Mouse (Mus musculus): ENCODE data around the gene Nisch. TPM values are rescaled to one million over a fixed set of nuclear protein-coding genes. Genes with fewer than 3 reads are reported as not detected.

Nisch gene
- polyA plus RNA-seq, 1 experiment from 2014 or later: 354 TPM

DNA sequence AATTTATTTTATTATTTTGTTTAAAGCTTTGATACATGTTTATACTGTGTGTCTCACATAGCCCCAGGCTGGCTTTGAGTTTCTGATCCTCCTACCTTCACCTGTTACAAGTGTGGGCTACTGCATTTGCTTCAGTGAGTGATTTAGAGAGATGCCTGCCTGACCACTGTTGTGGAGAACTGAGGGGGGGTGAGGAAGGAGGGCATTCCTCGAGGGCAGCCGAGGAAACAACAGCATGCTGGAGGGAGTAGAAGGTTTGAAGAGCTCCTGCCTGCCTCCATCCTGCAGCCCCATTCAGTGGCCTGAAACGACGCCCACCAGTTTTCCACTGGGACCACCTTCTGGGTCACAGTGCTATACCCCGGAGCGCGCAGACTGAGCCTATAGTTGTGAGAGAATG lies 51.3 kb downstream of the Nisch start:
- WGBS: 58% methylated on average over 7 of the region's 7 CpGs
- Histone ChIP-seq H3K9me3 (replicated peaks; ENCODE audit: control insufficient read depth, low read length, poor library complexity, severe bottlenecking) (no peaks in the 10 kb centered on the region), H3K27me3 (ENCODE audit: control insufficient read depth, insufficient read depth, low read depth, low read length) (no peaks in the 10 kb centered on the region), H3K36me3 (ENCODE audit: control insufficient read depth, insufficient read depth, low read length) (no peaks in the 10 kb centered on the region), H3K9ac (ENCODE audit: low read depth, low read length) (no peak overlapping the region), H3K4me3 (ENCODE audit: low read depth, low read length) (no peak overlapping the region), H3K27ac (ENCODE audit: low read length) (no peak overlapping the region), H3K4me2 (ENCODE audit: low read length) (no peak overlapping the region), H3K4me1 (ENCODE audit: control insufficient read depth, insufficient read depth, low read length) (no peaks in the 10 kb centered on the region)
- ATAC-seq: no peak

DNA sequence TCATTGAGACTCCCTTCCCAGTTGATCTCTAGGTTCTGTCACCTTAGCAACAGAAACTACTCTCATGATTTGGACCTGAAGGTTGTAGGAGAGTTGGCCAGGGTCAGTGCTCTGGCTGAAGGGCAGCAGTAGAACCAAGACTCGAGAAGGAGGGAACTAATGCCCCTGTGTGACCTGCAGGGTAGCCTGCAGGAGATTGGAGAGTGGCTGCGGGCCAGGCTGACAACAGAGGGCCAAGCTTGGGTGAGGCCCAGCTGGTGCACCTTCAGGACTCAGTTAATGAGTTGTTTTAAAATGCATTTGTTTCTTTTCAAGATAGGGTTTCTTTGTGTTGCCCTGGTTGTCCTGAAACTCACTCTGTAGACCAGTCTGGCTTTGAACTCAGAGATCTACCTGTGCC lies 51.7 kb downstream of the Nisch start:
- Histone ChIP-seq H3K27ac (ENCODE audit: low read length) (no peak overlapping the region), H3K9me3 (replicated peaks; ENCODE audit: control insufficient read depth, low read length, poor library complexity, severe bottlenecking) (no peaks in the 10 kb centered on the region), H3K9ac (ENCODE audit: low read depth, low read length) (no peak overlapping the region), H3K4me1 (ENCODE audit: control insufficient read depth, insufficient read depth, low read length) (no peaks in the 10 kb centered on the region), H3K4me2 (ENCODE audit: low read length) (no peak overlapping the region), H3K4me3 (ENCODE audit: low read depth, low read length) (no peak overlapping the region), H3K36me3 (ENCODE audit: control insufficient read depth, insufficient read depth, low read length) (no peaks in the 10 kb centered on the region), H3K27me3 (ENCODE audit: control insufficient read depth, insufficient read depth, low read depth, low read length) (no peaks in the 10 kb centered on the region)
- WGBS: 54% methylated on average over 2 of the region's 2 CpGs
- no peak for ATAC-seq

DNA sequence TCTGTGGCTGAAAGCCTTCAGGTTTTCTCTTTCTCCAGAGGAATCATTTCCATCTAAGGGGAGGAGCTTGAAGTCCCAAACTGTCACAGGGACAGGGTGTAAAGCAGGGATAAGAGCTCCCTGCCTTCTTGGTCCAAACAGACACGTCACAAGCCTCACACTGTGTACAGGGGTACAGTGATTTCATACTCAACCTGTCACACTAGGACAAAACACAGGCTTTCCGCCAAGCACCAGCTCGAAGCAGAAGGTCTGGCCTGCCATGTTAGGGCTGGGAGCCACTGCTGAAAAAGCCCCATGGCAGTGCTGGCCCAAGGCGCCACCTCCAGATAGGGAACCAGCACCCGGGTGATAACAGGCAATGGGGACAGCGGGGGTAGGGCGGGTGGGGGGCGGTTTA lies 52.7 kb downstream of the Nisch start:
- no peak overlapping the region for H3K4me3 ChIP-seq (ENCODE audit: low read depth, low read length)
- H3K27me3 ChIP-seq (ENCODE audit: control insufficient read depth, insufficient read depth, low read depth, low read length): no peaks in the 10 kb centered on the region
- no peaks in the 10 kb centered on the region for H3K9me3 ChIP-seq (replicated peaks; ENCODE audit: control insufficient read depth, low read length, poor library complexity, severe bottlenecking)
- H3K4me1 ChIP-seq (ENCODE audit: control insufficient read depth, insufficient read depth, low read length): no peaks in the 10 kb centered on the region
- H3K4me2 ChIP-seq (ENCODE audit: low read length): no peak overlapping the region
- no peak overlapping the region for H3K9ac ChIP-seq (ENCODE audit: low read depth, low read length)
- H3K36me3 ChIP-seq (ENCODE audit: control insufficient read depth, insufficient read depth, low read length): no peaks in the 10 kb centered on the region
- H3K27ac ChIP-seq (ENCODE audit: low read length): no peak overlapping the region
- 77% methylated on average over 8 of the region's 8 CpGs for WGBS
- no peak for ATAC-seq

DNA sequence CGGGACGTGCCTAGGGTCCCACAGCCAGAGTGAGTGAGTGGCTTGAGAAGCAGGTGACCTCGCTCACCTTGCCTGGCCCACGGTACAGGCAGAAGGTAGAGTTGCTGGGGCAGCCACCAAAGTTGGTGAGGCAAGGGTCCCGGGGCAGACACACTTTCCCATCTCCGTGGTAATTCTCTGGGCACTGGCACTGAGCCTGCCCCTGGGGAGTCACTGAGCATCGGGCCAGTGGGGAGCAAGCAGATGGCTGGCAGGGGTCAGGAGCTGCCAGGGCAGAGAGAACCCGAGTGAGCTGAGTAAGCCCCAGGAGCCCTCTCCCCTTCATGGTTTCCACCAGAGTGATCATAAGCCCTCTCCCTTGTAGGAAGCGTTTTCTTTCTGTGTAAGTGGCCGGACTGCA lies 55.1 kb downstream of the Nisch start:
- Histone ChIP-seq H3K36me3 (ENCODE audit: control insufficient read depth, insufficient read depth, low read length) (no peaks in the 10 kb centered on the region), H3K27me3 (ENCODE audit: control insufficient read depth, insufficient read depth, low read depth, low read length) (no peaks in the 10 kb centered on the region), H3K4me3 (ENCODE audit: low read depth, low read length) (no peak overlapping the region), H3K9me3 (replicated peaks; ENCODE audit: control insufficient read depth, low read length, poor library complexity, severe bottlenecking) (no peaks in the 10 kb centered on the region), H3K4me1 (ENCODE audit: control insufficient read depth, insufficient read depth, low read length) (no peaks in the 10 kb centered on the region), H3K4me2 (ENCODE audit: low read length) (no peak overlapping the region), H3K9ac (ENCODE audit: low read depth, low read length) (no peak overlapping the region), H3K27ac (ENCODE audit: low read length) (no peak overlapping the region)
- 64% methylated on average over 10 of the region's 10 CpGs for WGBS
- ATAC-seq: no peak

DNA sequence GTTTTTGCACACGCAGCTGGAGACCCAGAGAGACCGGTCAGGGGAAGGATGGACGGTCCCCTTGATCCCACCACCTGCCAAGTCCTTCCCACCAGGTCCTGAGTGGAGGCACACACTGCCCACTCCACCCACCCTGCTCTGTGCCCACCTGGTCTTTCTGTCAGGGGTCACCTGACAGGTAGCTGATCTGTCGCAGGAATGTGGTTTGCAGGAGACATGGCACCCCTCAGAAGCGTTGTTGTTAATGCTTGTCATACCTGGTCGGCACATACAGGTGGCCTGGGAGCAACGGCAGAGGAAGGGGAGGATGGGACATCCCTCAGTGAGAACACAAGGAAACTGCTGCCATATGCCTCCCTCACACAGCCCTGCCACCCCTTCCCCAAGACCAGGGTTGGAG lies 55.6 kb downstream of the Nisch start:
- 94% methylated on average over 7 of the region's 7 CpGs for WGBS
- H3K9ac ChIP-seq (ENCODE audit: low read depth, low read length): no peak overlapping the region

GRCm38 (mm10) chr14:31160196-31161150 lies 56.3 kb downstream of the Nisch start:
- no peak overlapping the region for H3K4me2 ChIP-seq (ENCODE audit: low read length)
- WGBS: 84% methylated on average over 27 of the region's 27 CpGs
- H3K27me3 ChIP-seq (ENCODE audit: control insufficient read depth, insufficient read depth, low read depth, low read length): no peaks in the 10 kb centered on the region
- no peak overlapping the region for H3K4me3 ChIP-seq (ENCODE audit: low read depth, low read length)
- no peaks in the 10 kb centered on the region for H3K36me3 ChIP-seq (ENCODE audit: control insufficient read depth, insufficient read depth, low read length)
- ATAC-seq: no peak
- H3K4me1 ChIP-seq (ENCODE audit: control insufficient read depth, insufficient read depth, low read length): no peaks in the 10 kb centered on the region
- no peak overlapping the region for H3K9ac ChIP-seq (ENCODE audit: low read depth, low read length)
- no peak overlapping the region for H3K27ac ChIP-seq (ENCODE audit: low read length)
- H3K9me3 ChIP-seq (replicated peaks; ENCODE audit: control insufficient read depth, low read length, poor library complexity, severe bottlenecking): no peaks in the 10 kb centered on the region

More for the DNA sequence above, 55.6 kb downstream of the Nisch start:
- Histone ChIP-seq H3K4me1 (ENCODE audit: control insufficient read depth, insufficient read depth, low read length) (no peaks in the 10 kb centered on the region), H3K27ac (ENCODE audit: low read length) (no peak overlapping the region), H3K4me3 (ENCODE audit: low read depth, low read length) (no peak overlapping the region), H3K36me3 (ENCODE audit: control insufficient read depth, insufficient read depth, low read length) (no peaks in the 10 kb centered on the region), H3K9me3 (replicated peaks; ENCODE audit: control insufficient read depth, low read length, poor library complexity, severe bottlenecking) (no peaks in the 10 kb centered on the region), H3K27me3 (ENCODE audit: control insufficient read depth, insufficient read depth, low read depth, low read length) (no peaks in the 10 kb centered on the region), H3K4me2 (ENCODE audit: low read length) (no peak overlapping the region)
- ATAC-seq: no peak

DNA sequence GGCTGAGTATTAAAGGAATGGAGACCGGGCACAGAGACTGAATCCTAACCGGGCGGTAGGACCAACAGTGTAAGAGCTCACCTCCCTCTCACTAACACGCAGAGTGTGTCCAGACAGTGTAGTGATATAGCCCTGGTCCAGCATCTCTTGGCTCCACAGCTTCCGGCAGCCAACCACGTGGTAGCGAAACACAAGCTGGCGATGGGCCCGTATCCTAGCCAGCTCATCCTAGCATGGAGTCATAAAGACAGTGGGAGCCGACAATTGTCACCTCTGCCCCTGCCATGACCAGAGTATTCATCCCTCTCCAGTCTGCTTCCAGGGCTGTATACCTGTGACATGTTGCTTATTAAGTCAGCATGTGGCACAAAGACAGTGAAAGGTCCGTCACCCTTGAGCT lies 71.1 kb downstream of the Nisch start:
- Histone ChIP-seq H3K27ac (ENCODE audit: low read length) (no peak overlapping the region), H3K9ac (ENCODE audit: low read depth, low read length) (no peak overlapping the region), H3K27me3 (ENCODE audit: control insufficient read depth, insufficient read depth, low read depth, low read length) (no peaks in the 10 kb centered on the region), H3K36me3 (ENCODE audit: control insufficient read depth, insufficient read depth, low read length) (no peaks in the 10 kb centered on the region), H3K4me3 (ENCODE audit: low read depth, low read length) (no peak overlapping the region), H3K4me1 (ENCODE audit: control insufficient read depth, insufficient read depth, low read length) (no peaks in the 10 kb centered on the region), H3K4me2 (ENCODE audit: low read length) (no peak overlapping the region), H3K9me3 (replicated peaks; ENCODE audit: control insufficient read depth, low read length, poor library complexity, severe bottlenecking) (no peaks in the 10 kb centered on the region)
- ATAC-seq: no peak
- WGBS: 93% methylated on average over 11 of the region's 11 CpGs

- Histone ChIP-seq H3K4me2 (ENCODE audit: low read length) (no peak overlapping the region), H3K9ac (ENCODE audit: low read depth, low read length) (no peak overlapping the region), H3K4me3 (ENCODE audit: low read depth, low read length) (no peak overlapping the region), H3K27ac (ENCODE audit: low read length) (no peak overlapping the region), H3K4me1 (ENCODE audit: control insufficient read depth, insufficient read depth, low read length) (no peaks in the 10 kb centered on the region), H3K9me3 (replicated peaks; ENCODE audit: control insufficient read depth, low read length, poor library complexity, severe bottlenecking) (no peaks in the 10 kb centered on the region), H3K27me3 (ENCODE audit: control insufficient read depth, insufficient read depth, low read depth, low read length) (no peaks in the 10 kb centered on the region), H3K36me3 (ENCODE audit: control insufficient read depth, insufficient read depth, low read length) (peaks cover 22% of the 10 kb centered on the region)
- ATAC-seq: no peak
- WGBS: 95% methylated on average over 14 of the region's 14 CpGs
Observed at GRCm38 (mm10) chr14:31141011-31141410, 75.7 kb downstream of the Nisch start.

DNA sequence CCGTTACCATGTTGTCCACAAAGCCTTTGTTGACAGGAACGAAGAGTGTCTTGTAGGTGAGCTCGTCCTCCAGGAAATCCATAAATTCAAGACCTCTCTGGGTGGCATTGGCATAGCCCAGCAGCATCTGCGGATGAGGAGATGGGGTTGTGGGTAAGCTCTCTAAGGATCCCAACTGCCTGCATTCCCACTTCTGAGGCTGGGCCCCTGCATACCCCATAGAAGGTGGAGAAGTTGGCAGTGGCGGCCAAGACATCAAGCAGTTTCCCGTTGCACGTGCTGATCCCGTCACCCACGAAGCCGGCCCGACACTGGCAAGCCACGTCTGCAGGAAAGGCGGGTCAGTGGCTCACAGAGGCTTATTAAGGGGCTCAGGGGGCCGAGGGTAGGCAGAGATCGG lies 76.6 kb downstream of the Nisch start:
- no peak overlapping the region for H3K4me3 ChIP-seq (ENCODE audit: low read depth, low read length)
- no peaks in the 10 kb centered on the region for H3K27me3 ChIP-seq (ENCODE audit: control insufficient read depth, insufficient read depth, low read depth, low read length)
- no peak overlapping the region for H3K9ac ChIP-seq (ENCODE audit: low read depth, low read length)
- WGBS: 87% methylated on average over 15 of the region's 15 CpGs
- H3K4me2 ChIP-seq (ENCODE audit: low read length): no peak overlapping the region
- H3K4me1 ChIP-seq (ENCODE audit: control insufficient read depth, insufficient read depth, low read length): no peaks in the 10 kb centered on the region
- H3K9me3 ChIP-seq (replicated peaks; ENCODE audit: control insufficient read depth, low read length, poor library complexity, severe bottlenecking): no peaks in the 10 kb centered on the region
- H3K27ac ChIP-seq (ENCODE audit: low read length): no peak overlapping the region
- peaks cover 29% of the 10 kb centered on the region for H3K36me3 ChIP-seq (ENCODE audit: control insufficient read depth, insufficient read depth, low read length)
- no peak for ATAC-seq
